Mouse (Mus musculus) lung, postnatal 0 days (tissue): ENCODE results near the gene Plekhh2. TPM values are rescaled to one million over a fixed set of nuclear protein-coding genes. Genes with fewer than 3 reads are reported as not detected.

Experiments
- ATAC-seq: fragments of 200-750 bp; cut with Nextera tagmentation; 2 replicates; pipeline ENCODE4 v1.8.0; 2017; ENCODE audit warnings: moderate library complexity
- DNase-seq: peaks from one replicate; pipeline ENCODE4 v3.0.0-alpha.2; 2016; ENCODE audit warnings: low spot score
- H3K27ac ChIP-seq: fragments of 300-500 bp; sonication (generic); 2 replicates; pipeline ENCODE4 v1.5.1; 2014; ENCODE audit warnings: antibody characterized with exemption, mild to moderate bottlenecking, low read length, mixed read lengths
- H3K27me3 ChIP-seq: fragments of 300-500 bp; sonication (generic); replicated peaks from 2 replicates; pipeline ENCODE4 v1.6.1; 2014; ENCODE audit warnings: low read length, mixed read lengths; ENCODE audit not compliant: insufficient read depth
- H3K36me3 ChIP-seq: fragments of 300-500 bp; sonication (generic); 2 replicates; pipeline ENCODE4 v1.6.1; 2014; ENCODE audit warnings: low read length, mixed read lengths; ENCODE audit not compliant: insufficient read depth
- H3K4me1 ChIP-seq: fragments of 300-500 bp; sonication (generic); 2 replicates; pipeline ENCODE4 v1.6.1; 2014; ENCODE audit warnings: antibody characterized with exemption, low read depth, low read length, mixed read lengths; ENCODE audit not compliant: insufficient read depth
- H3K4me2 ChIP-seq: fragments of 300-500 bp; sonication (generic); replicated peaks from 2 replicates; pipeline ENCODE4 v1.6.1; 2014; ENCODE audit warnings: low read depth, mild to moderate bottlenecking, low read length, moderate library complexity, mixed read lengths
- H3K4me3 ChIP-seq: fragments of 300-500 bp; sonication (generic); 2 replicates; pipeline ENCODE4 v1.5.1; 2014; ENCODE audit warnings: low read depth, low read length
- H3K9ac ChIP-seq: fragments of 300-500 bp; sonication (generic); replicated peaks from 2 replicates; pipeline ENCODE4 v1.6.1; 2014; ENCODE audit warnings: low read depth, mild to moderate bottlenecking
- H3K9me3 ChIP-seq: fragments of 300-500 bp; sonication (generic); 2 replicates; pipeline ENCODE4 v1.6.1; 2016; ENCODE audit warnings: low read length, mixed read lengths
- CTCF ChIP-seq: IDR thresholded peaks from 2 replicates; pipeline ENCODE4 v1.5.1; 2016; ENCODE audit warnings: antibody characterized with exemption, mild to moderate bottlenecking
- EP300 ChIP-seq: IDR thresholded peaks from 2 replicates; pipeline ENCODE4 v1.6.1; 2016; ENCODE audit warnings: antibody characterized with exemption, mild to moderate bottlenecking, control low read depth
- WGBS: fragments of 180-500 bp; shearing (Covaris S2); extraction: QIAGEN DNeasy Blood & Tissue Kit; methylation state at CpG from one replicate; pipeline ENCODE4 v1.1.7; 2014; 5-methylcytosine and 5-hydroxymethylcytosine counted together
- polyA plus RNA-seq: library from polyadenylated mRNA; unstranded; fragments of >200 nt; fragmentation: Nextera tagmentation; extraction: Ambion mirVana; gene quantifications from 2 replicates; pipeline ENCODE4 v1.2.1, GENCODE M21; 2015

The Plekhh2 gene
- polyA plus RNA-seq, 1 experiment from 2014 or later = 5.1 TPM

DNA sequence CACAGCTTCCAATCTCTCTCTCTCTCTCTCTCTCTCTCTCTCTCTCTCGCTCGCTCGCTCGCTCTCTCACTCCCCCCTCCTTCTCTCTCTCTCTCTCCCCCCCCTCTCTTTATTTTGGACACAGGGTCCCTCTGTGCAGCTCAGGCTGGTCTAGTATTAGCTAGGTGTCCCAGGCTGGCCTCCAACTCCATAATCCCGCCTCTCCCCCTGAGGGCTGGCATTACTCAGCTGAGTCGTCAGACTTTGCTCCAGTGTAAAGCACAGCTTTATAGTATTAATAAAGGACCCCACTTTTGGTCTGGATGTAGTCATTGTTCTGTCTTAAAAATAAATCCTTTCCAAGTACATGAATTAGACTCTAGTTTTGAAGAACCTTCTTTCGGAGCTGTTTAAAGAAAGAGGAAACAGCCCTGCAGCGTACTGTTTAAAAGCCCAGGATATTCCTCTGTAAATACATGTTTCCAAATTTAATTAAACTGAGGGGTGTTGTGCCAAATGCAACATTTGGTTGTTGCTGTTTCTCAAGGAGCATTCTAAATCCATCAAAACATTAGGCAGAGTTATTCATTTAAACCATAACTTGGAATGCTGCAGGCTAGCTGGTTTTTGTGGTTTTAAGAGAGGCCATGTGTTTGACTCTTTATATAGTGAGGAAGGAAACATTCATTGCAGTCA is 70.2 kb downstream of the Plekhh2 start:
- Histone ChIP-seq H3K9me3 (no peaks in the 10 kb centered on the region), H3K27me3 (no peaks in the 10 kb centered on the region), H3K36me3 (peaks cover 3% of the 10 kb centered on the region; the same call in 1 of the 2 replicates), H3K4me3 (no peak overlapping the region), H3K4me1 (no peaks in the 10 kb centered on the region), H3K27ac (no peak overlapping the region), H3K4me2 (no peak overlapping the region), H3K9ac (no peak overlapping the region)
- ATAC-seq (no peak), DNase-seq (no peak)
- TF ChIP-seq CTCF (no peak), EP300 (no peak)
- WGBS = 62% methylated on average over 8 of the region's 8 CpGs

DNA sequence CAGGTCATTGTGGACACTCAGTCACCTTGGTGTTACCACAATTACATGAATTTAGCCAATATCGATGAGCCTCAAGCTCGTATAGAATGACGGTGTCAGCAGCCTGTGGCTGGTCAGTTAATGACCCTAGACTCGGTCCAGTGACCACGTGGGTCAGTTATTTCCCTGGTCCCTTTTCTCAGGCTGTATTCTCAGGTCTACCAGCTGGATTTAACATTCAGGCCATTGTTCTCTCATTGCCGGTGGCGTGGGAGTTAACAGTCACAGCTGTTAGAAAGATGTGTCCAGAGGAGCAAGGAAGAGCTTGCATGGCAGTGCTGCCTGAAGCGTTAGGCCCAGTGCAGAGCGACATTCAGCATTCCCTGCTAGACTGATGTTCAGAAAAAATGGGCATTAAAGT is 72.4 kb downstream of the Plekhh2 start:
- no peaks in the 10 kb centered on the region for H3K27me3 ChIP-seq
- H3K9me3 ChIP-seq = no peaks in the 10 kb centered on the region
- H3K36me3 ChIP-seq = no peaks in the 10 kb centered on the region; the same call in 1 of the 2 replicates
- H3K27ac ChIP-seq = no peak overlapping the region
- H3K9ac ChIP-seq = no peak overlapping the region
- no peaks in the 10 kb centered on the region for H3K4me1 ChIP-seq
- DNase-seq = no peak
- no peak for ATAC-seq
- 90% methylated on average over 9 of the region's 9 CpGs for WGBS
- H3K4me2 ChIP-seq = no peak overlapping the region
- TF ChIP-seq CTCF = no peak
- TF ChIP-seq EP300 = no peak
- H3K4me3 ChIP-seq = no peak overlapping the region

DNA sequence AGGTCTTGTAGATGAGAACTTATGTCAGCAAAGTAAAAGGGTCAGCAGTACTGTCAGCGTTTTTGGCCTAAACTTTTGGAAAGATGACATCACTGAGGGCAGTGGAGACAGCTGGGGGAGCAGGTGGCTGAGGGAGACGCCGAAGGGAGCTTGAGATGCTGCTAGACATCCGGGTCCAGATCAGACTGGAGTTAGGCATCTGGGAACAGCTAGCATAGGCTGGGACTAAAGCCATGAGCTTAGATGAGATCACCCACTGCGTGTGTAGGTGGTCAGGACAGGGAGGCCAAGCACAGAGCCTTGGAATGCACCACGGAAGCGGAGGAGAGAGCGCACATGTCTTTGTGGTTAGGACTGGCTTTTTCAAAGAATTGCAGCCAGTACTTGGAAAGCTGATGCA is 73.4 kb downstream of the Plekhh2 start:
- no peak for ATAC-seq

DNA sequence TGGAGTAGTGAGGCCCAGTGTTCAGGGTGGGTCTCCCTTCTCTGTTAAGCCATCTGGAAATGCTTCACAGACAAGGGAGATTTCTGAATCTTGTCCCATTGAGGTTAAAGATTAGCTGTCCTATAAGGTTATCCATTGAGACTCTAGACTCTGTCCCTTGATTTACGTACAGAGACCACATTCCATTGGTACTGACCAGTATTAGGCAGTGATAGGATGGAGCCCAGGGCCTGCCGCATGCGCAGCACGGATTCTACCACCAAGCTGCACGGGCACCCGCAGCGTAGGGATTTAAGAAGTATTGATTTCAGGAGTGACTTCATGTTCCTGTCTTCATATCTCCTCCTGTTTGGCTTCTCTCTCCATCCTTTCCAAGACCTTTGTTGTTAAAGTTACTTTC is 78.4 kb downstream of the Plekhh2 start:
- Histone ChIP-seq H3K4me3 (no peak overlapping the region), H3K27me3 (no peaks in the 10 kb centered on the region), H3K4me2 (no peak overlapping the region), H3K27ac (no peak overlapping the region), H3K9ac (no peak overlapping the region), H3K4me1 (no peaks in the 10 kb centered on the region), H3K9me3 (no peaks in the 10 kb centered on the region), H3K36me3 (peaks cover 5% of the 10 kb centered on the region; the same call in 1 of the 2 replicates)
- TF ChIP-seq CTCF = no peak
- TF ChIP-seq EP300 = no peak
- no peak for ATAC-seq
- DNase-seq = no peak
- WGBS = 98% methylated on average over 7 of the region's 7 CpGs

More for the DNA sequence above, 73.4 kb downstream of the Plekhh2 start:
- no peak overlapping the region for H3K4me2 ChIP-seq
- no peaks in the 10 kb centered on the region for H3K9me3 ChIP-seq
- H3K4me1 ChIP-seq = no peaks in the 10 kb centered on the region
- DNase-seq = no peak
- H3K27ac ChIP-seq = no peak overlapping the region
- H3K27me3 ChIP-seq = no peaks in the 10 kb centered on the region
- TF ChIP-seq EP300 = no peak
- no peak for TF ChIP-seq CTCF
- H3K9ac ChIP-seq = no peak overlapping the region
- 77% methylated on average over 8 of the region's 8 CpGs for WGBS
- no peak overlapping the region for H3K4me3 ChIP-seq
- peaks cover 5% of the 10 kb centered on the region; the same call in 1 of the 2 replicates for H3K36me3 ChIP-seq

DNA sequence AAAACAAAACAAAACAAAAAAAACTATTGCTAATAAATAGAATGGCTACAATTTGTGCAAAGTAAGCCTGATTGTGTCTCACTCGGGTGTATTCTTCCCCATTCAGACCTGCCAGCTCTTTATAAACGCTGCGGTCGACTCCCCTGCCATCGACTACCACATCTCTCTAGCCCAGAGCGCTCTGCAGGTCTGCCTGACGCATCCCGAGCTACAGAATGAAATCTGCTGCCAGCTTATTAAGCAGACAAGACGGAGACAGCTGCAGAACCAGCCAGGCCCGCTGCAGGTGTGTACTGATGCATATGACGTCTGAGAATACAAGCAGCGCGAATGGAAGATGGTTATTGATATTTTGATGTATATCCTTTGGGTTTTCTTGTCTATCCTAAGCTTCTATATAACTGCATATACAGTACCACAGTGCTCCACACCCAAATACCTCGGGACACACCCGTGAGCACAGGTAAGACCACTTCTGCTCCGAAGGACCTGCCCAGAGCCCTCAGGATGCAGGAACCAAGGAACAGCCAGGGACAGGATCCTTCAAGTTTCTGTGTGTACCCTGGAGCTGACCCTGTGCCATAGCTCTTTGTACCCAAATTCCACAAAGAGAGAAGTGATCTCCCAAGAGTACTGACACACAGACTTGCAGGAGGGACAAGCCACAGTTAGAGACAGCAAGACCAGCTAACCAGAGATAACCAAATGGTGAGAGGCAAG is 79.9 kb downstream of the Plekhh2 start:
- WGBS = 89% methylated on average over 16 of the region's 16 CpGs
- H3K9ac ChIP-seq = no peak overlapping the region
- TF ChIP-seq CTCF (no peak), EP300 (no peak)
- H3K4me2 ChIP-seq = no peak overlapping the region
- H3K4me3 ChIP-seq = no peak overlapping the region
- peaks cover 5% of the 10 kb centered on the region; the same call in 1 of the 2 replicates for H3K36me3 ChIP-seq
- ATAC-seq (no peak), DNase-seq (no peak)
- no peaks in the 10 kb centered on the region for H3K9me3 ChIP-seq
- no peaks in the 10 kb centered on the region; the same call in 1 of the 2 replicates for H3K4me1 ChIP-seq
- H3K27me3 ChIP-seq = no peaks in the 10 kb centered on the region
- no peak overlapping the region for H3K27ac ChIP-seq

DNA sequence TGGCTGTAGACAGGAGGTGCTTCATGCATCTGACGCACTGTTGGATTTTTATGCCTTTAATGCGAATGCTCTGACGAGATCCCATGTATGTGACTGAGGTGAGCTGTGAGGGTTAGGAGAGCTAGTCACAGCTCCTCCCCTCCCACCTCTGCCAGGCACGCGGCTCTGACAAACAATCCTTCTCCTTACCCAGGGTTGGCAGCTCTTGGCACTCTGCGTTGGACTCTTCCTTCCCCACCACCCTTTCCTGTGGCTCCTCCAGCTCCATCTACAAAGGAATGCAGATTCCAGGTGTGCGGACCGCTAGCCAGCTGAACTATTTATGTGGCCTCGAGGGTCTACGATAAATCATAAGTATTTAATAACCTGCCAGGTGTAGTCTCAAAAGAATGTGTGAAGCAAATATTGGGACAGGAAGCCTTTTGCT is 84.3 kb downstream of the Plekhh2 start:
- DNase-seq (peak; percentile 86), ATAC-seq (peak; percentile 95)
- H3K4me3 ChIP-seq = no peak overlapping the region
- no peaks in the 10 kb centered on the region for H3K9me3 ChIP-seq
- TF ChIP-seq EP300 = peak; percentile 38; the same call in 1 of the 2 replicates
- TF ChIP-seq CTCF = no peak
- peak overlapping the region; percentile 38 for H3K27ac ChIP-seq
- peaks cover 2% of the 10 kb centered on the region; the same call in 1 of the 2 replicates for H3K4me1 ChIP-seq
- WGBS = 34% methylated on average over 10 of the region's 10 CpGs
- H3K4me2 ChIP-seq = 0 out of 2 replicates have a peak overlapping the region, but pooled peaks have one; percentile 19
- H3K36me3 ChIP-seq = no peaks in the 10 kb centered on the region; the same call in 1 of the 2 replicates
- no peak overlapping the region for H3K9ac ChIP-seq
- H3K27me3 ChIP-seq = no peaks in the 10 kb centered on the region
